8 mouse cellular contexts compared by ENCODE assay signal in the genomic region with DNA sequence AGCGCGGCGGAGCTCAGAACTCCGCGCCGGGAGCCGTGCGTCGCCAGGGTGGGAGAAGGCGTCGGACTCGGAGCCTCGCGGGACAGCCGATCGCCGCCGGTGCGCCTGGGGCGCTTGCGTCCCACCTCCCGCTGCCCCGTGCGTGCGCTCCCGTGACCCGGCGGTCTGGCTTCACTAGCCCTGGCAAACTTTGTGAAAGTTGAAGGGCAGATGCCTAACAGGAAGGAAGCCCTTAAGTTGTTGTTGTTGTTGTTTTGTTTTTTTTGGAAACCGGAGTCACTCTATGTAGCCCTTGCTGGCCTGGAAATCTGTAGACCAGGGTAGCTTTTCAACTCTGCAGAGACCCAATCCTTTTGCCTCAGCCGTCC. TPM values are rescaled to one million over a fixed set of nuclear protein-coding genes. Genes with fewer than 3 reads are reported as not detected.
DNase-seq lines count a peak whose midpoint lies in the region; ATAC-seq and TF ChIP-seq lines count a peak whose summit lies in the region.

No protein-coding gene starts in this region.

- H3K36me3 ChIP-seq in limb, embryonic 14.5 days (ENCODE audit: control insufficient read depth, insufficient read depth, low read length), result no peaks in the 10 kb centered on the region
- H3K36me3 ChIP-seq in stomach, embryonic 16.5 days (ENCODE audit: control insufficient read depth, insufficient read depth, low read length), result no peaks in the 10 kb centered on the region

- DNase-seq in retina, adult 2 months (ENCODE audit: low read depth, low spot score), result peak; percentile 9
- no peak for DNase-seq in retina, postnatal 1 day
- no peak for DNase-seq in limb, embryonic 14.5 days (ENCODE audit: low spot score)
- DNase-seq in right cerebral cortex, postnatal 14 days, result no peak
- no peak for DNase-seq in layer of hippocampus, adult 8-10 months (ENCODE audit: low spot score in 2 of 2)
- DNase-seq in left cerebral cortex, adult 9 months (ENCODE audit: low spot score in 2 of 2), result no peak

- H3K27ac ChIP-seq in embryonic fibroblast, embryonic 13.5 days (ENCODE audit: insufficient read depth, low read length), result peak overlapping the region; percentile 45; the same call in 1 of the 2 replicates
- H3K27ac ChIP-seq in limb, embryonic 14.5 days (replicated peaks; ENCODE audit: low read depth, low read length), result peak overlapping the region; percentile 65
- H3K27ac ChIP-seq in stomach, embryonic 16.5 days (ENCODE audit: low read length), result peak overlapping the region; percentile 60; the same call in 1 of the 2 replicates

- no peaks in the 10 kb centered on the region for H3K9me3 ChIP-seq in limb, embryonic 14.5 days (ENCODE audit: control insufficient read depth, low read length)
- H3K9me3 ChIP-seq in stomach, embryonic 16.5 days (replicated peaks; ENCODE audit: control insufficient read depth, low read length), result no peaks in the 10 kb centered on the region

- H3K27me3 ChIP-seq in limb, embryonic 14.5 days (ENCODE audit: control insufficient read depth, insufficient read depth, low read length), result no peaks in the 10 kb centered on the region
- no peaks in the 10 kb centered on the region for H3K27me3 ChIP-seq in stomach, embryonic 16.5 days (ENCODE audit: control insufficient read depth, insufficient read depth, low read length)

- TF ChIP-seq POLR2A in embryonic fibroblast, embryonic 13.5 days (IDR thresholded peaks at IDR 0.05; ENCODE audit: low read depth, low read length), result no peak
- TF ChIP-seq POLR2A in limb, embryonic 14.5 days (IDR thresholded peaks at IDR 0.05; ENCODE audit: borderline replicate concordance, extremely low read depth, insufficient read depth, insufficient read length), result no peak

- ATAC-seq in limb, embryonic 14.5 days (ENCODE audit: low FRiP score, low read depth), result peak; percentile 66; the same call in 1 of the 2 replicates
- ATAC-seq in stomach, embryonic 16.5 days (ENCODE audit: insufficient read depth, low FRiP score), result 0 out of 2 replicates have a peak, but pooled peaks have one; percentile 8

- peak overlapping the region; percentile 66 for H3K4me2 ChIP-seq in limb, embryonic 14.5 days (replicated peaks; ENCODE audit: low read depth, low read length, severe bottlenecking)
- peak overlapping the region; percentile 78 for H3K4me2 ChIP-seq in stomach, embryonic 16.5 days (ENCODE audit: low read depth, low read length)

- TF ChIP-seq CTCF in embryonic fibroblast, embryonic 13.5 days (IDR thresholded peaks at IDR 0.05; ENCODE audit: borderline replicate concordance, insufficient read depth, low read length), result no peak

- WGBS in limb, embryonic 14.5 days, result 2% methylated on average over 22 of the region's 30 CpGs
- 1% methylated on average over 30 of the region's 30 CpGs for WGBS in stomach, embryonic 16.5 days

- peak overlapping the region; percentile 82 for H3K4me3 ChIP-seq in embryonic fibroblast, embryonic 13.5 days (ENCODE audit: insufficient read depth, low read length)
- peak overlapping the region; percentile 80 for H3K4me3 ChIP-seq in limb, embryonic 14.5 days (replicated peaks; ENCODE audit: low read length)
- H3K4me3 ChIP-seq in stomach, embryonic 16.5 days (replicated peaks; ENCODE audit: low read length), result peak overlapping the region; percentile 82

- H3K4me1 ChIP-seq in embryonic fibroblast, embryonic 13.5 days (ENCODE audit: control insufficient read depth, insufficient read depth, low read length), result peaks cover 6% of the 10 kb centered on the region
- H3K4me1 ChIP-seq in limb, embryonic 14.5 days (ENCODE audit: control insufficient read depth, insufficient read depth, low read length), result peaks cover 4% of the 10 kb centered on the region; the same call in 1 of the 2 replicates
- H3K4me1 ChIP-seq in stomach, embryonic 16.5 days (ENCODE audit: control insufficient read depth, insufficient read depth, low read length), result peaks cover 6% of the 10 kb centered on the region

- peak overlapping the region; percentile 88 for H3K9ac ChIP-seq in limb, embryonic 14.5 days (ENCODE audit: low read depth, low read length, severe bottlenecking)
- H3K9ac ChIP-seq in stomach, embryonic 16.5 days (ENCODE audit: low read length), result peak overlapping the region; percentile 95

RNA-seq across cellular contexts. Expression of a gene that starts 0.6 kb away (rescaled TPM):
- 53.0 and 61.6 TPM in 2 replicates for polyA plus RNA-seq in embryonic fibroblast, embryonic 13.5 days (2011; ENCODE audit: insufficient read length, low read depth, missing spikeins)
- polyA plus RNA-seq in limb, embryonic 14.5 days (2012; rRNA removed), result 21.8 and 25.1 TPM in 2 replicates
- polyA plus RNA-seq in limb, embryonic 14.5 days (2014; fragmentation: Nextera tagmentation; extraction: Ambion mirVana), result 41.1 TPM in 2 replicates
- 27.8 and 31.8 TPM in 2 replicates for polyA plus RNA-seq in stomach, embryonic 16.5 days (2015; fragmentation: Nextera tagmentation; extraction: Ambion mirVana)
- total RNA-seq in layer of hippocampus, adult 8-10 months (2022), result 10 to 100 TPM; 14.9 to 19.9 (median 18.0) TPM

RNA-seq across cellular contexts. Expression of a gene that starts 57.8 kb away (rescaled TPM):
- polyA plus RNA-seq in embryonic fibroblast, embryonic 13.5 days (2011; ENCODE audit: insufficient read length, low read depth, missing spikeins), result 63.6 and 66.4 TPM in 2 replicates
- 34.4 and 43.5 TPM in 2 replicates for polyA plus RNA-seq in limb, embryonic 14.5 days (2012; rRNA removed)
- polyA plus RNA-seq in limb, embryonic 14.5 days (2014; fragmentation: Nextera tagmentation; extraction: Ambion mirVana), result 46.5 and 49.4 TPM in 2 replicates
- 38.6 and 45.0 TPM in 2 replicates for polyA plus RNA-seq in stomach, embryonic 16.5 days (2015; fragmentation: Nextera tagmentation; extraction: Ambion mirVana)
- 10 to 100 TPM; 20.0 to 29.5 (median 24.4) TPM for total RNA-seq in layer of hippocampus, adult 8-10 months (2022)
